Mouse (Mus musculus) intestine, embryonic 16.5 days (tissue): ENCODE results near the gene Ss18l2. TPM values are rescaled to one million over a fixed set of nuclear protein-coding genes. Genes with fewer than 3 reads are reported as not detected.

Experiments used
- ATAC-seq: fragments of 200-750 bp; cut with Nextera tagmentation; 2 replicates; pipeline ENCODE4 v1.8.0; 2017; ENCODE audit warnings: moderate TSS enrichment, moderate library complexity
- H3K27ac ChIP-seq: fragments of 300-500 bp; sonication (generic); 2 replicates; pipeline ENCODE4 v1.5.1; 2014; ENCODE audit warnings: mild to moderate bottlenecking, low read length
- H3K27me3 ChIP-seq: fragments of 300-500 bp; sonication (generic); replicated peaks from 2 replicates; pipeline ENCODE4 v1.6.1; 2014; ENCODE audit warnings: low read length, control low read depth, mixed read lengths; ENCODE audit not compliant: control insufficient read depth, insufficient read depth
- H3K36me3 ChIP-seq: fragments of 300-500 bp; sonication (generic); 2 replicates; pipeline ENCODE4 v1.6.1; 2014; ENCODE audit warnings: low read length, control low read depth; ENCODE audit not compliant: control insufficient read depth, insufficient read depth
- H3K4me1 ChIP-seq: fragments of 300-500 bp; sonication (generic); 2 replicates; pipeline ENCODE4 v1.6.1; 2014; ENCODE audit warnings: low read length, control low read depth, mixed read lengths; ENCODE audit not compliant: control insufficient read depth, insufficient read depth
- H3K4me2 ChIP-seq: fragments of 300-500 bp; sonication (generic); 2 replicates; pipeline ENCODE4 v1.6.1; 2014; ENCODE audit warnings: low read depth, low read length, control low read depth
- H3K4me3 ChIP-seq: fragments of 300-500 bp; sonication (generic); 2 replicates; pipeline ENCODE4 v1.5.1; 2014; ENCODE audit warnings: mild to moderate bottlenecking, low read length
- H3K9ac ChIP-seq: fragments of 300-500 bp; sonication (generic); 2 replicates; pipeline ENCODE4 v1.6.1; 2014; ENCODE audit warnings: low read depth, low read length
- H3K9me3 ChIP-seq: fragments of 300-500 bp; sonication (generic); 2 replicates; pipeline ENCODE4 v1.6.1; 2016; ENCODE audit warnings: low read length, control low read depth; ENCODE audit not compliant: control insufficient read depth
- WGBS: fragments of 180-500 bp; shearing (Covaris S2); extraction: QIAGEN DNeasy Blood & Tissue Kit; methylation state at CpG from one replicate; pipeline ENCODE4 v1.1.7; 2014; 5-methylcytosine and 5-hydroxymethylcytosine counted together
- polyA plus RNA-seq: library from polyadenylated mRNA; unstranded; fragments of >200 nt; fragmentation: Nextera tagmentation; extraction: Ambion mirVana; gene quantifications from 2 replicates; pipeline ENCODE4 v1.2.1, GENCODE M21; 2015

Ss18l2 gene
- polyA plus RNA-seq, 1 experiment from 2014 or later: 124 TPM

GRCm38 (mm10) chr9:121710584-121710975, 451 bp downstream of the Ss18l2 start:
- Histone ChIP-seq H3K4me2 (peak overlapping the region; percentile 79), H3K9ac (peak overlapping the region; percentile 87), H3K27me3 (no peaks in the 10 kb centered on the region), H3K9me3 (no peaks in the 10 kb centered on the region), H3K4me1 (peaks cover 10% of the 10 kb centered on the region), H3K36me3 (no peaks in the 10 kb centered on the region), H3K27ac (peak overlapping the region; percentile 93), H3K4me3 (peak overlapping the region; percentile 73)
- under 1% methylated on average over 18 of the region's 18 CpGs for WGBS
- ATAC-seq: peak; percentile 54

GRCm38 (mm10) chr9:121717048-121717447, 6.9 kb downstream of the Ss18l2 start:
- no peaks in the 10 kb centered on the region for H3K9me3 ChIP-seq
- no peak for ATAC-seq

GRCm38 (mm10) chr9:121718070-121718705, 8.1 kb downstream of the Ss18l2 start:
- peak; percentile 8 for ATAC-seq
- Histone ChIP-seq H3K4me3 (peak overlapping the region; percentile 94), H3K4me1 (peaks cover 3% of the 10 kb centered on the region; the same call in 1 of the 2 replicates), H3K9ac (peak overlapping the region; percentile 68), H3K9me3 (no peaks in the 10 kb centered on the region), H3K4me2 (peak overlapping the region; percentile 61), H3K27me3 (no peaks in the 10 kb centered on the region), H3K27ac (peak overlapping the region; percentile 94), H3K36me3 (no peaks in the 10 kb centered on the region)
- WGBS: 64% methylated on average over 15 of the region's 15 CpGs

More at GRCm38 (mm10) chr9:121717048-121717447, 6.9 kb downstream of the Ss18l2 start:
- Histone ChIP-seq H3K4me2 (no peak overlapping the region), H3K27me3 (no peaks in the 10 kb centered on the region), H3K4me1 (peaks cover 3% of the 10 kb centered on the region; the same call in 1 of the 2 replicates), H3K9ac (no peak overlapping the region), H3K4me3 (no peak overlapping the region), H3K27ac (no peak overlapping the region), H3K36me3 (no peaks in the 10 kb centered on the region)
- WGBS: 87% methylated on average over 2 of the region's 2 CpGs

GRCm38 (mm10) chr9:121718792-121719318, 8.7 kb downstream of the Ss18l2 start, which contains the start of gene Nktr:
TSS of gene Nktr (plus strand) at chr9:121719169.
- ATAC-seq: peak; percentile 99
- Histone ChIP-seq H3K27me3 (no peaks in the 10 kb centered on the region), H3K27ac (peak within 1 kb of the TSS; percentile 98), H3K9ac (peak within 1 kb of the TSS; percentile 98), H3K4me2 (peak within 1 kb of the TSS; percentile 94), H3K4me1 (peaks cover 3% of the 10 kb centered on the region; the same call in 1 of the 2 replicates), H3K36me3 (no peaks in the 10 kb centered on the region), H3K4me3 (peak within 1 kb of the TSS; percentile 94), H3K9me3 (no peaks in the 10 kb centered on the region)
- WGBS: under 1% methylated on average over 60 of the region's 61 CpGs

- H3K9me3 ChIP-seq: no peaks in the 10 kb centered on the region
- H3K9ac ChIP-seq: peak overlapping the region; percentile 98
- H3K4me2 ChIP-seq: peak overlapping the region; percentile 94
- ATAC-seq: peak; percentile 58
- peak overlapping the region; percentile 94 for H3K4me3 ChIP-seq
- no peaks in the 10 kb centered on the region for H3K27me3 ChIP-seq
- no peaks in the 10 kb centered on the region for H3K36me3 ChIP-seq
- under 1% methylated on average over 60 of the region's 87 CpGs for WGBS
- H3K4me1 ChIP-seq: peaks cover 3% of the 10 kb centered on the region; the same call in 1 of the 2 replicates
- peak overlapping the region; percentile 98 for H3K27ac ChIP-seq
Measured at GRCm38 (mm10) chr9:121719347-121720331, 9.5 kb downstream of the Ss18l2 start.

- ATAC-seq: no peak
- H3K27ac ChIP-seq: no peak overlapping the region
- peaks cover 7% of the 10 kb centered on the region for H3K36me3 ChIP-seq
- WGBS: 85% methylated on average over 6 of the region's 6 CpGs
- H3K9me3 ChIP-seq: no peaks in the 10 kb centered on the region
- no peaks in the 10 kb centered on the region for H3K4me1 ChIP-seq
- H3K27me3 ChIP-seq: no peaks in the 10 kb centered on the region
- H3K4me2 ChIP-seq: no peak overlapping the region
- H3K4me3 ChIP-seq: no peak overlapping the region
- no peak overlapping the region for H3K9ac ChIP-seq
Measured at GRCm38 (mm10) chr9:121740490-121740889, 30.4 kb downstream of the Ss18l2 start.

- H3K4me2 ChIP-seq: no peak overlapping the region
- H3K27me3 ChIP-seq: no peaks in the 10 kb centered on the region
- 95% methylated on average over 3 of the region's 3 CpGs for WGBS
- H3K27ac ChIP-seq: no peak overlapping the region
- H3K4me1 ChIP-seq: no peaks in the 10 kb centered on the region
- no peak overlapping the region for H3K4me3 ChIP-seq
- H3K9me3 ChIP-seq: no peaks in the 10 kb centered on the region
- no peak for ATAC-seq
- peaks cover 7% of the 10 kb centered on the region for H3K36me3 ChIP-seq
- no peak overlapping the region for H3K9ac ChIP-seq
Measured at GRCm38 (mm10) chr9:121741168-121741567, 31.0 kb downstream of the Ss18l2 start.

- H3K9ac ChIP-seq: no peak overlapping the region
- no peaks in the 10 kb centered on the region for H3K27me3 ChIP-seq
- no peaks in the 10 kb centered on the region for H3K4me1 ChIP-seq
- WGBS: 85% methylated on average over 8 of the region's 8 CpGs
- ATAC-seq: no peak
- no peak overlapping the region for H3K27ac ChIP-seq
- H3K4me3 ChIP-seq: no peak overlapping the region
- H3K4me2 ChIP-seq: no peak overlapping the region
- peaks cover 19% of the 10 kb centered on the region for H3K36me3 ChIP-seq
- H3K9me3 ChIP-seq: no peaks in the 10 kb centered on the region
Measured at GRCm38 (mm10) chr9:121744051-121744450, 33.9 kb downstream of the Ss18l2 start.

- Histone ChIP-seq H3K4me2 (no peak overlapping the region), H3K4me3 (no peak overlapping the region), H3K36me3 (peaks cover 37% of the 10 kb centered on the region), H3K9ac (no peak overlapping the region), H3K9me3 (no peaks in the 10 kb centered on the region), H3K4me1 (no peaks in the 10 kb centered on the region), H3K27me3 (no peaks in the 10 kb centered on the region), H3K27ac (no peak overlapping the region)
- WGBS: 95% methylated on average over 9 of the region's 9 CpGs
- no peak for ATAC-seq
Measured at GRCm38 (mm10) chr9:121752774-121753173, 42.6 kb downstream of the Ss18l2 start.
